Mouse (Mus musculus): ENCODE results near the gene Emx1. TPM values are rescaled to one million over a fixed set of nuclear protein-coding genes. Genes with fewer than 3 reads are reported as not detected.
A peak's percentile ranks its signal among the peaks of the same experiment; 100 is the strongest.

The Emx1 gene
- polyA plus RNA-seq, 1 experiment from 2014 or later: 1.4 TPM

GRCm38 (mm10) chr6:85218684-85219445 lies 31.6 kb downstream of the Emx1 start:
- Histone ChIP-seq H3K27me3 (ENCODE audit: control insufficient read depth, insufficient read depth, low read length) (no peaks in the 10 kb centered on the region), H3K9ac (ENCODE audit: low read length) (no peak overlapping the region), H3K4me2 (ENCODE audit: low read depth, severe bottlenecking) (no peak overlapping the region), H3K9me3 (ENCODE audit: control insufficient read depth, low read length) (no peaks in the 10 kb centered on the region), H3K4me1 (ENCODE audit: control insufficient read depth, insufficient read depth, low read length) (peaks cover 24% of the 10 kb centered on the region), H3K4me3 (ENCODE audit: low read depth, low read length) (no peak overlapping the region), H3K36me3 (ENCODE audit: control insufficient read depth, insufficient read depth, low read length) (no peaks in the 10 kb centered on the region), H3K27ac (replicated peaks; ENCODE audit: low read depth, low read length) (no peak overlapping the region)
- ATAC-seq (ENCODE audit: insufficient number of reproducible peaks, low FRiP score, low TSS enrichment, low read depth) (peak; percentile 32; the same call in 1 of the 2 replicates), DNase-seq (ENCODE audit: low spot score) (no peak)
- WGBS: 48% methylated on average over 5 of the region's 5 CpGs

- peaks cover 25% of the 10 kb centered on the region for H3K4me1 ChIP-seq (ENCODE audit: control insufficient read depth, insufficient read depth, low read length)
These were observed 32.5 kb downstream of the Emx1 start for GRCm38 (mm10) chr6:85219706-85220105.

GRCm38 (mm10) chr6:85220917-85221316 lies 33.7 kb downstream of the Emx1 start:
- peak; percentile 54 for DNase-seq (ENCODE audit: low spot score)
- peak; percentile 69 for ATAC-seq (ENCODE audit: insufficient number of reproducible peaks, low FRiP score, low TSS enrichment, low read depth)
- peak overlapping the region; percentile 42; the same call in 1 of the 2 replicates for H3K27ac ChIP-seq (replicated peaks; ENCODE audit: low read depth, low read length)
- peaks cover 25% of the 10 kb centered on the region for H3K4me1 ChIP-seq (ENCODE audit: control insufficient read depth, insufficient read depth, low read length)
- no peaks in the 10 kb centered on the region for H3K9me3 ChIP-seq (ENCODE audit: control insufficient read depth, low read length)
- no peaks in the 10 kb centered on the region for H3K36me3 ChIP-seq (ENCODE audit: control insufficient read depth, insufficient read depth, low read length)
- H3K4me2 ChIP-seq (ENCODE audit: low read depth, severe bottlenecking): no peak overlapping the region
- 23% methylated on average over 4 of the region's 4 CpGs for WGBS
- no peaks in the 10 kb centered on the region for H3K27me3 ChIP-seq (ENCODE audit: control insufficient read depth, insufficient read depth, low read length)
- no peak overlapping the region for H3K9ac ChIP-seq (ENCODE audit: low read length)
- no peak overlapping the region for H3K4me3 ChIP-seq (ENCODE audit: low read depth, low read length)

More at GRCm38 (mm10) chr6:85219706-85220105, 32.5 kb downstream of the Emx1 start:
- 95% methylated on average over 11 of the region's 11 CpGs for WGBS
- Histone ChIP-seq H3K27ac (replicated peaks; ENCODE audit: low read depth, low read length) (no peak overlapping the region), H3K9me3 (ENCODE audit: control insufficient read depth, low read length) (no peaks in the 10 kb centered on the region), H3K27me3 (ENCODE audit: control insufficient read depth, insufficient read depth, low read length) (no peaks in the 10 kb centered on the region), H3K4me2 (ENCODE audit: low read depth, severe bottlenecking) (no peak overlapping the region), H3K9ac (ENCODE audit: low read length) (no peak overlapping the region), H3K36me3 (ENCODE audit: control insufficient read depth, insufficient read depth, low read length) (no peaks in the 10 kb centered on the region), H3K4me3 (ENCODE audit: low read depth, low read length) (no peak overlapping the region)
- DNase-seq (ENCODE audit: low spot score) (no peak), ATAC-seq (ENCODE audit: insufficient number of reproducible peaks, low FRiP score, low TSS enrichment, low read depth) (no peak)

GRCm38 (mm10) chr6:85222551-85222950 lies 35.3 kb downstream of the Emx1 start:
- DNase-seq (ENCODE audit: low spot score): no peak
- no peak overlapping the region for H3K4me2 ChIP-seq (ENCODE audit: low read depth, severe bottlenecking)
- no peak overlapping the region for H3K4me3 ChIP-seq (ENCODE audit: low read depth, low read length)
- whole genome bisulfite sequencing: 77% methylated on average over 10 of the region's 10 CpGs
- no peak overlapping the region for H3K9ac ChIP-seq (ENCODE audit: low read length)
- no peak overlapping the region for H3K27ac ChIP-seq (replicated peaks; ENCODE audit: low read depth, low read length)
- H3K36me3 ChIP-seq (ENCODE audit: control insufficient read depth, insufficient read depth, low read length): no peaks in the 10 kb centered on the region
- peaks cover 25% of the 10 kb centered on the region for H3K4me1 ChIP-seq (ENCODE audit: control insufficient read depth, insufficient read depth, low read length)
- no peaks in the 10 kb centered on the region for H3K9me3 ChIP-seq (ENCODE audit: control insufficient read depth, low read length)
- H3K27me3 ChIP-seq (ENCODE audit: control insufficient read depth, insufficient read depth, low read length): no peaks in the 10 kb centered on the region
- no peak for ATAC-seq (ENCODE audit: insufficient number of reproducible peaks, low FRiP score, low TSS enrichment, low read depth)

- peaks cover 25% of the 10 kb centered on the region for H3K4me1 ChIP-seq (ENCODE audit: control insufficient read depth, insufficient read depth, low read length)
- no peak for ATAC-seq (ENCODE audit: insufficient number of reproducible peaks, low FRiP score, low TSS enrichment, low read depth)
- no peak overlapping the region for H3K27ac ChIP-seq (replicated peaks; ENCODE audit: low read depth, low read length)
These were observed 36.4 kb downstream of the Emx1 start for GRCm38 (mm10) chr6:85223498-85224150.

GRCm38 (mm10) chr6:85224442-85224891 lies 37.2 kb downstream of the Emx1 start:
- Histone ChIP-seq H3K4me1 (ENCODE audit: control insufficient read depth, insufficient read depth, low read length) (peaks cover 19% of the 10 kb centered on the region), H3K4me3 (ENCODE audit: low read depth, low read length) (no peak overlapping the region), H3K27me3 (ENCODE audit: control insufficient read depth, insufficient read depth, low read length) (no peaks in the 10 kb centered on the region), H3K36me3 (ENCODE audit: control insufficient read depth, insufficient read depth, low read length) (no peaks in the 10 kb centered on the region), H3K4me2 (ENCODE audit: low read depth, severe bottlenecking) (no peak overlapping the region), H3K27ac (replicated peaks; ENCODE audit: low read depth, low read length) (no peak overlapping the region), H3K9ac (ENCODE audit: low read length) (no peak overlapping the region), H3K9me3 (ENCODE audit: control insufficient read depth, low read length) (no peaks in the 10 kb centered on the region)
- ATAC-seq (ENCODE audit: insufficient number of reproducible peaks, low FRiP score, low TSS enrichment, low read depth) (no peak), DNase-seq (ENCODE audit: low spot score) (no peak)
- 42% methylated on average over 15 of the region's 15 CpGs for WGBS

More at GRCm38 (mm10) chr6:85223498-85224150, 36.4 kb downstream of the Emx1 start:
- WGBS: 34% methylated on average over 14 of the region's 14 CpGs
- Histone ChIP-seq H3K9me3 (ENCODE audit: control insufficient read depth, low read length) (no peaks in the 10 kb centered on the region), H3K9ac (ENCODE audit: low read length) (no peak overlapping the region), H3K36me3 (ENCODE audit: control insufficient read depth, insufficient read depth, low read length) (no peaks in the 10 kb centered on the region), H3K4me3 (ENCODE audit: low read depth, low read length) (no peak overlapping the region), H3K27me3 (ENCODE audit: control insufficient read depth, insufficient read depth, low read length) (no peaks in the 10 kb centered on the region), H3K4me2 (ENCODE audit: low read depth, severe bottlenecking) (no peak overlapping the region)
- DNase-seq (ENCODE audit: low spot score): no peak

GRCm38 (mm10) chr6:85226570-85226969 lies 39.3 kb downstream of the Emx1 start:
- H3K9ac ChIP-seq (ENCODE audit: low read length): no peak overlapping the region
- no peaks in the 10 kb centered on the region for H3K36me3 ChIP-seq (ENCODE audit: control insufficient read depth, insufficient read depth, low read length)
- H3K27ac ChIP-seq (replicated peaks; ENCODE audit: low read depth, low read length): no peak overlapping the region
- peak; percentile 32 for DNase-seq (ENCODE audit: low spot score)
- H3K27me3 ChIP-seq (ENCODE audit: control insufficient read depth, insufficient read depth, low read length): no peaks in the 10 kb centered on the region
- no peak overlapping the region for H3K4me3 ChIP-seq (ENCODE audit: low read depth, low read length)
- peaks cover 10% of the 10 kb centered on the region; the same call in 1 of the 2 replicates for H3K4me1 ChIP-seq (ENCODE audit: control insufficient read depth, insufficient read depth, low read length)
- H3K9me3 ChIP-seq (ENCODE audit: control insufficient read depth, low read length): no peaks in the 10 kb centered on the region
- ATAC-seq (ENCODE audit: insufficient number of reproducible peaks, low FRiP score, low TSS enrichment, low read depth): no peak
- H3K4me2 ChIP-seq (ENCODE audit: low read depth, severe bottlenecking): no peak overlapping the region
- 55% methylated on average over 9 of the region's 9 CpGs for WGBS

GRCm38 (mm10) chr6:85227520-85227919 lies 40.3 kb downstream of the Emx1 start:
- H3K36me3 ChIP-seq (ENCODE audit: control insufficient read depth, insufficient read depth, low read length): no peaks in the 10 kb centered on the region
- WGBS: 58% methylated on average over 2 of the region's 2 CpGs
- no peak overlapping the region for H3K27ac ChIP-seq (replicated peaks; ENCODE audit: low read depth, low read length)
- H3K9me3 ChIP-seq (ENCODE audit: control insufficient read depth, low read length): no peaks in the 10 kb centered on the region
- no peak overlapping the region for H3K9ac ChIP-seq (ENCODE audit: low read length)
- H3K4me3 ChIP-seq (ENCODE audit: low read depth, low read length): no peak overlapping the region
- no peaks in the 10 kb centered on the region for H3K27me3 ChIP-seq (ENCODE audit: control insufficient read depth, insufficient read depth, low read length)
- no peak overlapping the region for H3K4me2 ChIP-seq (ENCODE audit: low read depth, severe bottlenecking)
- ATAC-seq (ENCODE audit: insufficient number of reproducible peaks, low FRiP score, low TSS enrichment, low read depth): no peak
- no peak for DNase-seq (ENCODE audit: low spot score)
- H3K4me1 ChIP-seq (ENCODE audit: control insufficient read depth, insufficient read depth, low read length): peaks cover 11% of the 10 kb centered on the region; the same call in 1 of the 2 replicates

Data from limb, embryonic 11.5 days (tissue).